20 mouse cellular contexts compared by ENCODE assay signal in the genomic region with DNA sequence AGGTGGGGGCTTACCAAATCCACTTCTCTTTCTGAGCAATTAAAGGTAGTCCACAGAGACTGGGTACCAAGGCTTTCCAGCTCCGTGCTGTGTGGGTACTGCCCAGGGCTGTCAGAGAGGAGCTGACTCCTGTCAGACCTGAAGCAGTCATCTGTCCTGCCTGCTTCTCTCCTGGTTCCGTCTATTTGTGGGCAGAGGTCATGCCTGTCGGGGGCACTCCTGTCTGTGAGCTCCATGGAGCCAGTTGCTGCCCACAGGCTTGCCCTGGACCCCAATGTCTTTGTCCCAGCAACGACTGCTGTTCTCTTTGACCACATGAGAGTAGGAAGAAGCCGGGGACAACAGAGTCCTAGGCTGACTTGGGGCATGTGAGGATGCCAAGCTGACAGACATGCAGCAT. TPM values are rescaled to one million over a fixed set of nuclear protein-coding genes. Genes with fewer than 3 reads are reported as not detected.
DNase-seq lines count a peak whose midpoint lies in the region; ATAC-seq and TF ChIP-seq lines count a peak whose summit lies in the region.
"Had no signal": no experiment of that assay in that cellular context is flagged by ENCODE, and none has a peak within 500 bp of the region (broad histone marks: within the 10 kb centered on the region; RNA-seq: fewer than 3 reads in every experiment).

No protein-coding gene starts in this region.

- peaks cover 30% of the 10 kb centered on the region for H3K4me1 ChIP-seq in kidney, embryonic 16.5 days (ENCODE audit: insufficient read depth, low read length)

- H3K4me3 ChIP-seq in gastrocnemius, adult 2 months, result no peak overlapping the region
- no peak overlapping the region for H3K4me3 ChIP-seq in kidney, embryonic 16.5 days (ENCODE audit: low read length)
- H3K4me3 ChIP-seq: embryonic facial prominence, embryonic 12.5 days; embryonic facial prominence, embryonic 15.5 days; heart, embryonic 10.5 days; hindbrain, embryonic 12.5 days; hindbrain, embryonic 15.5 days had no signal

- 87% methylated on average over 5 of the region's 5 CpGs for WGBS in kidney, embryonic 16.5 days

- TF ChIP-seq CTCF in gastrocnemius, adult 2 months (IDR thresholded peaks at IDR 0.05), result no peak

- no peaks in the 10 kb centered on the region for H3K27me3 ChIP-seq in kidney, embryonic 16.5 days (ENCODE audit: insufficient read depth, low read length)
- H3K27me3 ChIP-seq: embryonic facial prominence, embryonic 12.5 days; embryonic facial prominence, embryonic 15.5 days; hindbrain, embryonic 12.5 days; hindbrain, embryonic 15.5 days had no signal

- H3K27ac ChIP-seq in gastrocnemius, adult 2 months, result peak overlapping the region; percentile 84
- H3K27ac ChIP-seq in kidney, embryonic 16.5 days (ENCODE audit: low read length), result no peak overlapping the region
- H3K27ac ChIP-seq: embryonic facial prominence, embryonic 12.5 days; embryonic facial prominence, embryonic 15.5 days; hindbrain, embryonic 12.5 days; hindbrain, embryonic 15.5 days had no signal

- no peak overlapping the region for H3K9ac ChIP-seq in kidney, embryonic 16.5 days (replicated peaks; ENCODE audit: low read length)
- H3K9ac ChIP-seq: embryonic facial prominence, embryonic 12.5 days; embryonic facial prominence, embryonic 15.5 days; forebrain, postnatal 0 days; hindbrain, embryonic 12.5 days; hindbrain, embryonic 15.5 days had no signal

- H3K9me3 ChIP-seq in kidney, embryonic 16.5 days (ENCODE audit: low read length), result no peaks in the 10 kb centered on the region
- H3K9me3 ChIP-seq: embryonic facial prominence, embryonic 12.5 days; embryonic facial prominence, embryonic 15.5 days; heart, embryonic 10.5 days; hindbrain, embryonic 12.5 days; hindbrain, embryonic 15.5 days had no signal

- DNase-seq in cerebellum, adult 11-12 months, result peak; percentile 40
- no peak for DNase-seq in gastrocnemius, adult 2 months
- DNase-seq in gastrocnemius, postnatal 25 days, result no peak
- peak; percentile 4 for DNase-seq in kidney, adult 18-20 months
- DNase-seq: adrenal gland, adult 8-10 months; adrenal gland, postnatal 25 days; cerebellum, adult 11 months; forebrain, postnatal 0 days; gastrocnemius, postnatal 36 days had no signal

- no peaks in the 10 kb centered on the region for H3K36me3 ChIP-seq in kidney, embryonic 16.5 days (ENCODE audit: insufficient read depth, low read length)
- H3K36me3 ChIP-seq: embryonic facial prominence, embryonic 12.5 days; embryonic facial prominence, embryonic 15.5 days; heart, embryonic 10.5 days; hindbrain, embryonic 12.5 days; hindbrain, embryonic 15.5 days had no signal

- H3K4me2 ChIP-seq in kidney, embryonic 16.5 days (replicated peaks; ENCODE audit: low read depth, low read length), result no peak overlapping the region
- H3K4me2 ChIP-seq: embryonic facial prominence, embryonic 12.5 days; embryonic facial prominence, embryonic 15.5 days; hindbrain, embryonic 12.5 days; hindbrain, embryonic 15.5 days had no signal

- ATAC-seq in cerebellum, adult (ENCODE audit: insufficient number of reproducible peaks, low FRiP score, low TSS enrichment), result no peak
- ATAC-seq in kidney, embryonic 16.5 days (ENCODE audit: low FRiP score, low TSS enrichment), result no peak
- ATAC-seq in megakaryocyte-erythroid progenitor cell, adult 5-6 weeks (replicated peaks; ENCODE audit: low FRiP score, low TSS enrichment, poor library complexity, severe bottlenecking), result no peak
- ATAC-seq: activated CD4-positive, CD25-positive, alpha-beta regulatory T cell, adult 4 months; forebrain, embryonic 14.5 days; forebrain, postnatal 0 days; intestine, postnatal 0 days had no signal

- intact Hi-C loops in gastrocnemius, adult 2 months (cut with DNase I), result no loop called here

RNA-seq across cellular contexts. Expression of gene Pim3, which starts 5.4 kb away (rescaled TPM):
- 10 to 100 TPM; 34.4 to 46.6 TPM for total RNA-seq in gastrocnemius, adult 2 months (2021)
- 10 to 100 TPM; 20.6 to 22.2 TPM for total RNA-seq in gastrocnemius, postnatal 25 days (2021)
- polyA plus RNA-seq in kidney, embryonic 16.5 days (2015; fragmentation: Nextera tagmentation; extraction: Ambion mirVana), result 59.6 and 77.7 TPM in 2 replicates
- 5.1 and 6.4 TPM in 2 replicates for total RNA-seq in megakaryocyte-erythroid progenitor cell, adult 5-6 weeks (2014; fragmentation: Nextera tagmentation)
- 5.5 and 12.5 TPM in 2 replicates for total RNA-seq in megakaryocyte-erythroid progenitor cell, adult 5-6 weeks (2017)

RNA-seq across cellular contexts. Expression of gene Creld2, which starts 37.2 kb away (rescaled TPM):
- total RNA-seq in gastrocnemius, adult 2 months (2021), result 10 to 100 TPM in 1 of 2 experiments, 1 to 10 TPM in 1; 8.1 to 11.6 TPM
- 1 to 10 TPM; 9.8 to 9.9 TPM for total RNA-seq in gastrocnemius, postnatal 25 days (2021)
- 118 and 133 TPM in 2 replicates for polyA plus RNA-seq in kidney, embryonic 16.5 days (2015; fragmentation: Nextera tagmentation; extraction: Ambion mirVana)
- 24.8 and 29.7 TPM in 2 replicates for total RNA-seq in megakaryocyte-erythroid progenitor cell, adult 5-6 weeks (2014; fragmentation: Nextera tagmentation)
- 47.8 and 50.9 TPM in 2 replicates for total RNA-seq in megakaryocyte-erythroid progenitor cell, adult 5-6 weeks (2017)

RNA-seq across cellular contexts. Expression of gene Alg12, which starts 37.5 kb away (rescaled TPM):
- 1 to 10 TPM; 3.9 to 6.6 TPM for total RNA-seq in gastrocnemius, adult 2 months (2021)
- 1 to 10 TPM; 3.5 to 5.2 TPM for total RNA-seq in gastrocnemius, postnatal 25 days (2021)
- 15.7 and 16.9 TPM in 2 replicates for polyA plus RNA-seq in kidney, embryonic 16.5 days (2015; fragmentation: Nextera tagmentation; extraction: Ambion mirVana)
- total RNA-seq in megakaryocyte-erythroid progenitor cell, adult 5-6 weeks (2014; fragmentation: Nextera tagmentation), result 2.8 and 8.3 TPM in 2 replicates
- 3.3 and 5.2 TPM in 2 replicates for total RNA-seq in megakaryocyte-erythroid progenitor cell, adult 5-6 weeks (2017)

Comparison
In these comparisons a context has a peak if more than half of its experiments do, and no peak if none do; other contexts are left out.
1. DNase-seq: peak in cerebellum, adult 11-12 months (single experiment) and kidney, adult 18-20 months (single experiment); none in gastrocnemius, adult 2 months (single experiment) and gastrocnemius, postnatal 25 days (single experiment).